Mouse (Mus musculus): ENCODE measurements around the gene Lrrc23. TPM values are rescaled to one million over a fixed set of nuclear protein-coding genes. Genes with fewer than 3 reads are reported as not detected.

Gene Lrrc23
- polyA plus RNA-seq, 1 experiment from 2014 or later = 0.36 TPM

DNA sequence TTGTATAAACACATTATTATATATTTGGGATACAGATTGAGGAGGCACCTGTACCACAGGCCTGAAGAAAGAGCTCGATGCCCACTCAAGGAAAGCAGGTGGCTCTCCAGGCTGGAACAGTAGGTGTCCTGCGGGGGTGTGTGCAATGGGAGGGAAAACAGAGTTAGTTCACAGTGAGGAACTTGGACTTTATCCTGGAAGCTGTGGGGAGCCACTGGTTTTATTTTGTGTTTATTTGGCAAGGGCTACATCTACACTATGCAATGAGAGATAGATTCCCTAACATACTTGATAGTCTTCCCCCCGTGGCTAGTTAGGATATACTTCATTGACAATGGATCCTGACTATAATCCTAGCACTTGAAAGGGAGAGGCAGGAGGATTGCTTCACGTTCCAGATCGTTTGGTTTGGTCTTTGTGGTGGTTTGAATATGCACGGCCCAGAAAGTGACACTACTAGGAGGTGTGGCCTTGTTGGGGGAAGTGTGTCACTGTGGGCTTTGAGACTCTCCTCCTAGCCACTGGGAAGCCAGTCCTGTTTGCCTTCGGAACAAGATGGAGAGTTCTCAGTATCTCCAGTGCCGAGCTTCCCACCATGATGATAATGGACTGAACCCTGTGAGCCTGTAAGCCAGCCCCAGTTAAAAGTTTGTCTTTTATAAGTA is 7.4 kb upstream of the Lrrc23 start:
- H3K36me3 ChIP-seq = no peaks in the 10 kb centered on the region
- H3K4me3 ChIP-seq = no peak overlapping the region
- no peaks in the 10 kb centered on the region for H3K9me3 ChIP-seq
- peaks cover 6% of the 10 kb centered on the region for H3K4me1 ChIP-seq
- no peak for ATAC-seq (ENCODE audit: insufficient number of reproducible peaks, low FRiP score, low TSS enrichment, low read depth)
- WGBS = 59% methylated on average over 8 of the region's 8 CpGs
- no peaks in the 10 kb centered on the region for H3K27me3 ChIP-seq
- no peak overlapping the region for H3K4me2 ChIP-seq
- H3K27ac ChIP-seq = no peak overlapping the region
- no peak overlapping the region for H3K9ac ChIP-seq

DNA sequence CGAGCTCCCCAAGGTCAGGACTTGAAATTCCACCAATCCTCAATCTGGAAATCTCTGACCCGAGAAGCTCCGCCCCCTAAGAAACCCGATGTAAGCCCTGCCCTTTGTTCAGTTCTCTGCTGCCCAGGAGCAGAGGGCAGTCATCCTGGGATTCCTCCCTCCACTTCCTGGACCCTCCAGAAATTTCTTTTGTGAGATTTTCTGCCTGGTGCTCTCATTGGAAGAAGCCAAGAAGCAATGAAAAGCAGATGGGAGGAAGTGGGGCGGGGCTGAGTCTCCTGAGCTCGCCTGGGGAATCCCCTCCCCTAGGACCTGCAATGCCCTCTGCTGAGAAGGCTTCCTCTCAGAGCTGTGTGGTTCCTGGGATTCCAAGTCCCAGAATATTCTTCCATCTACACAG is 2.9 kb upstream of the Lrrc23 start:
- Histone ChIP-seq H3K27me3 (0 out of 2 replicates have a peak, but pooled peaks cover 3% of the 10 kb centered on the region), H3K9me3 (no peaks in the 10 kb centered on the region), H3K36me3 (no peaks in the 10 kb centered on the region), H3K4me3 (0 out of 2 replicates have a peak overlapping the region, but pooled peaks have one; percentile 13), H3K27ac (no peak overlapping the region), H3K9ac (no peak overlapping the region), H3K4me1 (peaks cover 20% of the 10 kb centered on the region), H3K4me2 (peak overlapping the region; percentile 34)
- 24% methylated on average over 6 of the region's 6 CpGs for WGBS
- no peak for ATAC-seq (ENCODE audit: insufficient number of reproducible peaks, low FRiP score, low TSS enrichment, low read depth)

- 0 out of 2 replicates have a peak, but pooled peaks cover 3% of the 10 kb centered on the region for H3K27me3 ChIP-seq
- 84% methylated on average over 7 of the region's 7 CpGs for WGBS
- ATAC-seq (ENCODE audit: insufficient number of reproducible peaks, low FRiP score, low TSS enrichment, low read depth) = no peak
These were observed 1.4 kb upstream of the Lrrc23 start for GRCm38 (mm10) chr6:124780917-124781316.

GRCm38 (mm10) chr6:124779984-124780416 is 473 bp upstream of the Lrrc23 start:
- WGBS = 5% methylated on average over 10 of the region's 10 CpGs
- no peak for ATAC-seq (ENCODE audit: insufficient number of reproducible peaks, low FRiP score, low TSS enrichment, low read depth)

More at GRCm38 (mm10) chr6:124780917-124781316, 1.4 kb upstream of the Lrrc23 start:
- H3K4me1 ChIP-seq = peaks cover 20% of the 10 kb centered on the region
- H3K9me3 ChIP-seq = no peaks in the 10 kb centered on the region
- H3K9ac ChIP-seq = no peak overlapping the region
- no peak overlapping the region for H3K27ac ChIP-seq
- H3K36me3 ChIP-seq = no peaks in the 10 kb centered on the region
- H3K4me3 ChIP-seq = no peak overlapping the region
- no peak overlapping the region for H3K4me2 ChIP-seq

GRCm38 (mm10) chr6:124770511-124770910 is 9.0 kb downstream of the Lrrc23 start:
- Histone ChIP-seq H3K27me3 (0 out of 2 replicates have a peak, but pooled peaks cover 6% of the 10 kb centered on the region), H3K27ac (no peak overlapping the region)
- 89% methylated on average over 15 of the region's 15 CpGs for WGBS

More at GRCm38 (mm10) chr6:124779984-124780416, 473 bp upstream of the Lrrc23 start:
- H3K4me3 ChIP-seq = peak overlapping the region; percentile 32
- H3K9ac ChIP-seq = peak overlapping the region; percentile 23; the same call in 1 of the 2 replicates
- H3K4me1 ChIP-seq = peaks cover 20% of the 10 kb centered on the region
- no peak overlapping the region for H3K27ac ChIP-seq
- peak overlapping the region; percentile 58 for H3K4me2 ChIP-seq
- 0 out of 2 replicates have a peak, but pooled peaks cover 3% of the 10 kb centered on the region for H3K27me3 ChIP-seq
- no peaks in the 10 kb centered on the region for H3K9me3 ChIP-seq
- no peaks in the 10 kb centered on the region for H3K36me3 ChIP-seq

DNA sequence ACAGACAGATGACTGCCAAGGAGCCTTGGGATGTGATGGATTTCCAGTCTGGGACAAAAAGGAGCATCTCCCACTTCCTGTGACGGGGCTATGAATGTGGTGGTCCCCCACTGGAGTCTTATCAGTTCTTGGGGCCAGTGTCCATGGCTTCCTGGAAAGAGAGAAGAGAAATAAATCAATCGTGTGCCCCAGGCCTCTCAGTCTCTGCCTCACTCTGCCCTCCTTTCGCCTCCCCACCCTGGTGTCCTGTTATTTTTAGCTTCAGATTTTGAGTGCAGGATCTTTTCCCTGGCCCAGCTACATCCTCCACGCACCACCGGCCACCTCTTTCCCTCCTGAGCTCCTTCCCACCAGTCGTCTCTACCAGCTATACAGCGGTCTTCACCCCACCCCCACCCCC is 9.5 kb downstream of the Lrrc23 start:
- 0 out of 2 replicates have a peak, but pooled peaks cover 6% of the 10 kb centered on the region for H3K27me3 ChIP-seq

More at GRCm38 (mm10) chr6:124770511-124770910, 9.0 kb downstream of the Lrrc23 start:
- H3K4me3 ChIP-seq = no peak overlapping the region
- H3K4me2 ChIP-seq = no peak overlapping the region
- H3K36me3 ChIP-seq = 0 out of 2 replicates have a peak, but pooled peaks cover 2% of the 10 kb centered on the region
- no peak for ATAC-seq (ENCODE audit: insufficient number of reproducible peaks, low FRiP score, low TSS enrichment, low read depth)
- no peak overlapping the region for H3K9ac ChIP-seq
- H3K9me3 ChIP-seq = no peaks in the 10 kb centered on the region
- H3K4me1 ChIP-seq = peaks cover 23% of the 10 kb centered on the region

GRCm38 (mm10) chr6:124769101-124769765 is 10.3 kb downstream of the Lrrc23 start, which contains the start of gene Eno2:
TSS of gene Eno2 (minus strand) at chr6:124769673.
- Histone ChIP-seq H3K9ac (peak within 1 kb of the TSS; percentile 60), H3K4me2 (peak within 1 kb of the TSS; percentile 95), H3K4me3 (peak within 1 kb of the TSS; percentile 57), H3K4me1 (peaks cover 23% of the 10 kb centered on the region), H3K9me3 (no peaks in the 10 kb centered on the region), H3K27ac (peak within 1 kb of the TSS; percentile 27; the same call in 1 of the 2 replicates), H3K36me3 (0 out of 2 replicates have a peak, but pooled peaks cover 2% of the 10 kb centered on the region), H3K27me3 (0 out of 2 replicates have a peak, but pooled peaks cover 6% of the 10 kb centered on the region)
- under 1% methylated on average over 54 of the region's 54 CpGs for whole genome bisulfite sequencing
- peak; percentile 69 for ATAC-seq (ENCODE audit: insufficient number of reproducible peaks, low FRiP score, low TSS enrichment, low read depth)

More for the DNA sequence above, 9.5 kb downstream of the Lrrc23 start:
- no peak for ATAC-seq (ENCODE audit: insufficient number of reproducible peaks, low FRiP score, low TSS enrichment, low read depth)
- peak overlapping the region; percentile 95 for H3K4me2 ChIP-seq
- 72% methylated on average over 7 of the region's 7 CpGs for WGBS
- H3K4me3 ChIP-seq = peak overlapping the region; percentile 57
- peak overlapping the region; percentile 60; the same call in 1 of the 2 replicates for H3K9ac ChIP-seq
- peaks cover 23% of the 10 kb centered on the region for H3K4me1 ChIP-seq
- H3K9me3 ChIP-seq = no peaks in the 10 kb centered on the region
- no peak overlapping the region for H3K27ac ChIP-seq
- H3K36me3 ChIP-seq = 0 out of 2 replicates have a peak, but pooled peaks cover 2% of the 10 kb centered on the region

DNA sequence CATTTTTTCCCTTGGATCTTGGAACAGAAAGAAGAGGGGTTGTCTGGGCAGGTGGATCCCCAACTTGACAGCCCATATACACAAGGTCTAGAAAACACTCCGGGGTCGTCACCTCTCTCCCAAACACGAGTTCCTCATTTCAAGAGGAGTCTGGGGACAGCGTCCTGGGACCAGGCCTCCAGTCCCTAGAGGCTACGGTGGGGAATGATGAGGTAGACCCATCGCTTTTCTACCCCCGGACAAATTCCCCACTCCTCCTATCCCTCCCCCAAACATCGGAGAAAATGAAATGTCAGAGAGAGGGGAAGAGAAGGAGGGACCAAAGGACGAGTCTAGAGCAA is 10.9 kb downstream of the Lrrc23 start:
- Histone ChIP-seq H3K4me2 (peak overlapping the region; percentile 95), H3K27ac (no peak overlapping the region), H3K9ac (peak overlapping the region; percentile 60), H3K27me3 (0 out of 2 replicates have a peak, but pooled peaks cover 6% of the 10 kb centered on the region), H3K9me3 (no peaks in the 10 kb centered on the region), H3K4me3 (peak overlapping the region; percentile 57), H3K36me3 (0 out of 2 replicates have a peak, but pooled peaks cover 2% of the 10 kb centered on the region), H3K4me1 (peaks cover 23% of the 10 kb centered on the region)
- ATAC-seq (ENCODE audit: insufficient number of reproducible peaks, low FRiP score, low TSS enrichment, low read depth) = no peak
- 6% methylated on average over 9 of the region's 9 CpGs for WGBS

GRCm38 (mm10) chr6:124767920-124768703 is 11.4 kb downstream of the Lrrc23 start:
- WGBS = 30% methylated on average over 19 of the region's 19 CpGs
- peak overlapping the region; percentile 57 for H3K4me3 ChIP-seq
- H3K27me3 ChIP-seq = 0 out of 2 replicates have a peak, but pooled peaks cover 10% of the 10 kb centered on the region
- no peak overlapping the region for H3K27ac ChIP-seq
- H3K4me1 ChIP-seq = peaks cover 23% of the 10 kb centered on the region
- peak overlapping the region; percentile 60; the same call in 1 of the 2 replicates for H3K9ac ChIP-seq
- H3K4me2 ChIP-seq = peak overlapping the region; percentile 95
- ATAC-seq (ENCODE audit: insufficient number of reproducible peaks, low FRiP score, low TSS enrichment, low read depth) = no peak
- H3K36me3 ChIP-seq = 0 out of 2 replicates have a peak, but pooled peaks cover 2% of the 10 kb centered on the region
- no peaks in the 10 kb centered on the region for H3K9me3 ChIP-seq

DNA sequence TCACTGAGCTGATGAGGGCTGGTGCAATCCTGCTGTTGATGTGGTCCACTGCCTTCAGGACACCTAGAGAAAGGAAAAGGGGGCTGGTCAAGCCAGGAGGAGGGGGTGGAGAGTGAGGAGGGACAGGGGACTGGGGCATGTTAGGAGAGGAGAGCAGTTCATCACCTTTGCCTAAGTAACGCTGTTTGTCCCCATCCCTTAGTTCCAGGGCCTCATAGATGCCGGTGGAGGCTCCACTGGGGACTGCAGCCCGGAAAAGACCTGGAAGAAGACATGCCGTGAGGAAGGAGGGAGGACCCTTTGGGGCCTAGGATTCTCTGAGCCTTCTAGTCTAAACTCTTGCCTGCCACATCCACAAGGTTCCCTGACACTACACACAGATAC is 12.0 kb downstream of the Lrrc23 start:
- H3K4me2 ChIP-seq = no peak overlapping the region; the same call in 1 of the 2 replicates
- no peak overlapping the region for H3K9ac ChIP-seq
- no peak overlapping the region for H3K4me3 ChIP-seq
- no peaks in the 10 kb centered on the region for H3K9me3 ChIP-seq
- ATAC-seq (ENCODE audit: insufficient number of reproducible peaks, low FRiP score, low TSS enrichment, low read depth) = no peak
- 0 out of 2 replicates have a peak, but pooled peaks cover 4% of the 10 kb centered on the region for H3K36me3 ChIP-seq
- 0 out of 2 replicates have a peak, but pooled peaks cover 10% of the 10 kb centered on the region for H3K27me3 ChIP-seq
- 48% methylated on average over 4 of the region's 4 CpGs for WGBS
- peaks cover 23% of the 10 kb centered on the region for H3K4me1 ChIP-seq
- no peak overlapping the region for H3K27ac ChIP-seq

GRCm38 (mm10) chr6:124765951-124766350 is 13.6 kb downstream of the Lrrc23 start:
- ATAC-seq (ENCODE audit: insufficient number of reproducible peaks, low FRiP score, low TSS enrichment, low read depth) = no peak
- Histone ChIP-seq H3K4me3 (no peak overlapping the region), H3K9ac (no peak overlapping the region), H3K9me3 (no peaks in the 10 kb centered on the region), H3K4me1 (peaks cover 23% of the 10 kb centered on the region), H3K4me2 (no peak overlapping the region), H3K27ac (no peak overlapping the region), H3K27me3 (0 out of 2 replicates have a peak, but pooled peaks cover 10% of the 10 kb centered on the region), H3K36me3 (0 out of 2 replicates have a peak, but pooled peaks cover 4% of the 10 kb centered on the region)
- WGBS = 85% methylated on average over 7 of the region's 7 CpGs
